Mouse (Mus musculus): ENCODE results near the gene Cd36.
A peak's percentile ranks its signal among the peaks of the same experiment; 100 is the strongest.

Gene Cd36

GRCm38 (mm10) chr5:17806774-17807377, 81.7 kb downstream of the Cd36 start:
- DNase-seq (ENCODE audit: low spot score in 2 of 2): no peak

GRCm38 (mm10) chr5:17776571-17776970, 112.0 kb downstream of the Cd36 start:
- peak in 1 of 2 experiments; percentile 51 for DNase-seq (ENCODE audit: low spot score in 2 of 2)

- no peak for DNase-seq (ENCODE audit: low spot score in 2 of 2)
Observed at GRCm38 (mm10) chr5:17770328-17770727, 118.3 kb downstream of the Cd36 start.

GRCm38 (mm10) chr5:17766006-17766677, 122.5 kb downstream of the Cd36 start:
- DNase-seq (ENCODE audit: low spot score in 2 of 2): no peak

GRCm38 (mm10) chr5:17753471-17754005, 135.1 kb downstream of the Cd36 start:
- no peak for DNase-seq (ENCODE audit: low spot score in 2 of 2)

GRCm38 (mm10) chr5:17748293-17748692, 140.3 kb downstream of the Cd36 start:
- DNase-seq (ENCODE audit: low spot score in 2 of 2): no peak

- DNase-seq (ENCODE audit: low spot score in 2 of 2): no peak
Observed at GRCm38 (mm10) chr5:17747143-17747542, 141.5 kb downstream of the Cd36 start.

- DNase-seq (ENCODE audit: low spot score in 2 of 2): no peak
Observed at GRCm38 (mm10) chr5:17746520-17746919, 142.1 kb downstream of the Cd36 start.

GRCm38 (mm10) chr5:17739805-17740204, 148.8 kb downstream of the Cd36 start:
- no peak for DNase-seq (ENCODE audit: low spot score in 2 of 2)
